14 mouse cellular contexts compared by ENCODE assay signal in the genomic region with DNA sequence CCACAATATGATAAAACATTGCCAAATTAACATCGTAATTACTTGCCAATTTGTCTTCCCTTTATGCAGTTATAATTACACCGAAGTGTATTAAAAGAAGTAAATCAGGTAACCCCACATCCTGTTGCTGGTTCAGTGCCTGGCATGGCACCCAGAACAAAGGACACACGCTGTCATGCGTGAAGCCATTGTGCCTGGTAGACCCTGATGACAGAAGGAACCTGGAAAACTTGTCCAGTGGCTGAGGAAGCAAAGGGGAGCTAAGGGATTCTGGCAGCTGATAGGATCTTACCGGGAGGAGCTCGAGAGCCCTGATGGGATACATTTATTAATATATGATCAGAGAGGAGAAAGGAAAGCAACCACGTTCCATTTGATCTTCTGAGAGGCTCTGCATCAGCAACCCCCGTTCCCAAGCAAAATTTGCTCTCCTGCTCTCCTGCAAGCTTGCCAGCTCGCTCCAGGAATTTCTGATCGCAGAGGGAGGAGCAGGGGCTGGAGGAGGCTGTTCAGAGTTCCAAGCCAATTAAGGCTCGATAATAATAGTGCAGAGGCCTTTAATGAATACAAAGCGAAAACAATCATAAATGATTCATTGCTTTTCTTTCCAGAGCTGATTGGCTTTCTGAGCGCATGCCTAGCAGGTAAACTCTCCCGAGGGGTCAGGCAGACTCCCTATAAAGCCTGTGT.
DNase-seq lines count a peak whose midpoint lies in the region; ATAC-seq lines count a peak whose summit lies in the region.
"Had no signal": no experiment of that assay in that cellular context is flagged by ENCODE, and none has a peak within 500 bp of the region (broad histone marks: within the 10 kb centered on the region; RNA-seq: fewer than 3 reads in every experiment).

No protein-coding gene starts in this region.

- no peak overlapping the region for H3K9ac ChIP-seq in forebrain, embryonic 11.5 days (ENCODE audit: low read length)
- peak overlapping the region; percentile 23; the same call in 1 of the 2 replicates for H3K9ac ChIP-seq in hindbrain, embryonic 16.5 days (ENCODE audit: low read depth, low read length)
- H3K9ac ChIP-seq in neural tube, embryonic 14.5 days (replicated peaks; ENCODE audit: low read depth, low read length): no peak overlapping the region

- peak; percentile 74 for ATAC-seq in forebrain, embryonic 11.5 days (replicated peaks; ENCODE audit: low FRiP score)
- ATAC-seq in hindbrain, embryonic 16.5 days: peak; percentile 66
- ATAC-seq in neural tube, embryonic 14.5 days (ENCODE audit: low read depth): peak; percentile 81

- H3K4me1 ChIP-seq in forebrain, embryonic 11.5 days (replicated peaks; ENCODE audit: control insufficient read depth, insufficient read depth, low read length): peaks cover 8% of the 10 kb centered on the region; the same call in 1 of the 2 replicates
- peaks cover 12% of the 10 kb centered on the region for H3K4me1 ChIP-seq in hindbrain, embryonic 16.5 days (ENCODE audit: control insufficient read depth, insufficient read depth, low read depth, low read length)
- H3K4me1 ChIP-seq in neural tube, embryonic 14.5 days (ENCODE audit: control insufficient read depth, insufficient read depth, low read length): peaks cover 8% of the 10 kb centered on the region; the same call in 1 of the 2 replicates
- H3K4me1 ChIP-seq: megakaryocyte, embryonic 14.5 days had no signal

- H3K4me2 ChIP-seq in forebrain, embryonic 11.5 days (ENCODE audit: low read depth, low read length, severe bottlenecking): peak overlapping the region; percentile 16; the same call in 1 of the 2 replicates
- peak overlapping the region; percentile 21 for H3K4me2 ChIP-seq in hindbrain, embryonic 16.5 days (ENCODE audit: low read length)
- H3K4me2 ChIP-seq in neural tube, embryonic 14.5 days (ENCODE audit: low read depth, low read length): no peak overlapping the region

- no peak overlapping the region for H3K4me3 ChIP-seq in forebrain, embryonic 11.5 days (ENCODE audit: low read depth, low read length)
- no peak overlapping the region for H3K4me3 ChIP-seq in hindbrain, embryonic 16.5 days (ENCODE audit: low read length)
- H3K4me3 ChIP-seq in neural tube, embryonic 14.5 days (ENCODE audit: low read depth, low read length): no peak overlapping the region
- H3K4me3 ChIP-seq: gastrocnemius, adult 2 months; left cerebral cortex, adult 2 months; megakaryocyte, embryonic 14.5 days had no signal

- H3K27ac ChIP-seq in forebrain, embryonic 11.5 days (ENCODE audit: low read depth, low read length): peak overlapping the region; percentile 25; the same call in 1 of the 2 replicates
- peak overlapping the region; percentile 74 for H3K27ac ChIP-seq in hindbrain, embryonic 16.5 days (ENCODE audit: low read depth, low read length)
- H3K27ac ChIP-seq in neural tube, embryonic 14.5 days (ENCODE audit: low read depth, low read length): peak overlapping the region; percentile 82
- H3K27ac ChIP-seq: gastrocnemius, adult 2 months; left cerebral cortex, adult 2 months had no signal

- intact Hi-C loops in left cerebral cortex, postnatal 36 days (cut with DNase I): no loop called here

- H3K27me3 ChIP-seq in forebrain, embryonic 11.5 days (ENCODE audit: control insufficient read depth, insufficient read depth, low read length): no peaks in the 10 kb centered on the region
- no peaks in the 10 kb centered on the region for H3K27me3 ChIP-seq in hindbrain, embryonic 16.5 days (replicated peaks; ENCODE audit: control insufficient read depth, insufficient read depth, low read length)
- no peaks in the 10 kb centered on the region for H3K27me3 ChIP-seq in neural tube, embryonic 14.5 days (ENCODE audit: control insufficient read depth, insufficient read depth, low read length)
- H3K27me3 ChIP-seq: megakaryocyte, embryonic 14.5 days had no signal

- H3K36me3 ChIP-seq in forebrain, embryonic 11.5 days (ENCODE audit: control insufficient read depth, insufficient read depth, low read length): no peaks in the 10 kb centered on the region
- H3K36me3 ChIP-seq in hindbrain, embryonic 16.5 days (ENCODE audit: control insufficient read depth, insufficient read depth, low read length): no peaks in the 10 kb centered on the region
- no peaks in the 10 kb centered on the region for H3K36me3 ChIP-seq in neural tube, embryonic 14.5 days (ENCODE audit: control insufficient read depth, insufficient read depth, low read length)

- 35% methylated on average over 14 of the region's 14 CpGs for WGBS in forebrain, embryonic 11.5 days
- WGBS in hindbrain, embryonic 16.5 days: 28% methylated on average over 14 of the region's 14 CpGs
- 41% methylated on average over 14 of the region's 14 CpGs for WGBS in neural tube, embryonic 14.5 days

- no peaks in the 10 kb centered on the region for H3K9me3 ChIP-seq in forebrain, embryonic 11.5 days (ENCODE audit: control insufficient read depth, low read length)
- no peaks in the 10 kb centered on the region for H3K9me3 ChIP-seq in hindbrain, embryonic 16.5 days (ENCODE audit: control insufficient read depth, low read length)
- H3K9me3 ChIP-seq in neural tube, embryonic 14.5 days (ENCODE audit: control insufficient read depth, low read length): no peaks in the 10 kb centered on the region
- H3K9me3 ChIP-seq: megakaryocyte, embryonic 14.5 days had no signal

- DNase-seq in left cerebral cortex, adult 9 months (ENCODE audit: low spot score in 2 of 2): peak; percentile 30 to 35
- no peak for DNase-seq in left cerebral cortex, postnatal 36 days (ENCODE audit: low spot score in 2 of 2)
- DNase-seq in forebrain, embryonic 11.5 days (ENCODE audit: low spot score): peak; percentile 61
- no peak for DNase-seq in adrenal gland, adult 18-20 months (ENCODE audit: low spot score in 2 of 2)
- no peak for DNase-seq in lung, postnatal 10 days
- DNase-seq in lung, postnatal 36 days: no peak
- DNase-seq: cerebellum, postnatal 36 days; gastrocnemius, adult 2 months; kidney, adult 11 months; thymus, postnatal 4 days had no signal

Comparison
In these comparisons a context has a peak if more than half of its experiments do, and no peak if none do; other contexts are left out.
1. DNase-seq: peak in left cerebral cortex, adult 9 months (2 of 2) and forebrain, embryonic 11.5 days (single experiment); none in left cerebral cortex, postnatal 36 days (0 of 2), adrenal gland, adult 18-20 months (0 of 2), lung, postnatal 10 days (single experiment) and lung, postnatal 36 days (single experiment).
2. H3K27ac ChIP-seq: peak in every context shown above with its lines; median percentile 82 in neural tube, embryonic 14.5 days; 74 in hindbrain, embryonic 16.5 days; 25 in forebrain, embryonic 11.5 days.
3. Peak in every context shown above with its lines, with median percentiles within 50 percentile points of each other: ATAC-seq.